Comparison of ENCODE assay signal across 7 mouse cellular contexts in genomic region chr1:14570562-14570981, GRCm38 (mm10).
DNase-seq lines count a peak whose midpoint lies in the region; ATAC-seq and TF ChIP-seq lines count a peak whose summit lies in the region.

No protein-coding gene starts in this region.

- 31% methylated on average over 5 of the region's 5 CpGs for WGBS in liver, postnatal 0 days (ENCODE audit: insufficient replicate concordance)
- WGBS in hindbrain, embryonic 13.5 days, result 37% methylated on average over 5 of the region's 5 CpGs
- WGBS in neural tube, embryonic 14.5 days, result 14% methylated on average over 5 of the region's 5 CpGs

- intact Hi-C loops in left cerebral cortex, postnatal 10 days (cut with DNase I), result no loop called here

- ATAC-seq in liver, postnatal 0 days, result no peak
- ATAC-seq in hindbrain, embryonic 13.5 days (ENCODE audit: low FRiP score), result peak; percentile 57
- ATAC-seq in neural tube, embryonic 14.5 days (ENCODE audit: low read depth), result peak; percentile 86

- H3K36me3 ChIP-seq in liver, postnatal 0 days (replicated peaks; ENCODE audit: insufficient read depth, low read length), result no peaks in the 10 kb centered on the region
- no peaks in the 10 kb centered on the region for H3K36me3 ChIP-seq in hindbrain, embryonic 13.5 days
- H3K36me3 ChIP-seq in neural tube, embryonic 14.5 days (ENCODE audit: control insufficient read depth, insufficient read depth, low read length), result no peaks in the 10 kb centered on the region

- no peak for TF ChIP-seq EP300 in liver, postnatal 0 days (IDR thresholded peaks at IDR 0.05; ENCODE audit: low read depth)

- H3K4me3 ChIP-seq in liver, postnatal 0 days (ENCODE audit: low read depth, low read length), result no peak overlapping the region
- no peak overlapping the region for H3K4me3 ChIP-seq in hindbrain, embryonic 13.5 days
- no peak overlapping the region for H3K4me3 ChIP-seq in neural tube, embryonic 14.5 days (ENCODE audit: low read depth, low read length)

- no peak overlapping the region for H3K27ac ChIP-seq in liver, postnatal 0 days (ENCODE audit: low read depth)
- H3K27ac ChIP-seq in hindbrain, embryonic 13.5 days, result no peak overlapping the region
- no peak overlapping the region for H3K27ac ChIP-seq in neural tube, embryonic 14.5 days (ENCODE audit: low read depth, low read length)

- no peaks in the 10 kb centered on the region for H3K27me3 ChIP-seq in liver, postnatal 0 days (ENCODE audit: insufficient read depth, low read length)
- H3K27me3 ChIP-seq in hindbrain, embryonic 13.5 days, result no peaks in the 10 kb centered on the region
- no peaks in the 10 kb centered on the region; the same call in 1 of the 2 replicates for H3K27me3 ChIP-seq in neural tube, embryonic 14.5 days (ENCODE audit: control insufficient read depth, insufficient read depth, low read length)

- H3K9me3 ChIP-seq in liver, postnatal 0 days (ENCODE audit: low read length), result no peaks in the 10 kb centered on the region
- H3K9me3 ChIP-seq in hindbrain, embryonic 13.5 days, result no peaks in the 10 kb centered on the region
- no peaks in the 10 kb centered on the region for H3K9me3 ChIP-seq in neural tube, embryonic 14.5 days (ENCODE audit: control insufficient read depth, low read length)

- peak; percentile 40 for TF ChIP-seq CTCF in liver, postnatal 0 days (IDR thresholded peaks at IDR 0.05; ENCODE audit: low read depth)

- no peaks in the 10 kb centered on the region for H3K4me1 ChIP-seq in liver, postnatal 0 days (ENCODE audit: insufficient read depth)
- no peaks in the 10 kb centered on the region for H3K4me1 ChIP-seq in hindbrain, embryonic 13.5 days (replicated peaks)
- 0 out of 2 replicates have a peak, but pooled peaks cover 3% of the 10 kb centered on the region for H3K4me1 ChIP-seq in neural tube, embryonic 14.5 days (ENCODE audit: control insufficient read depth, insufficient read depth, low read length)

- H3K9ac ChIP-seq in liver, postnatal 0 days (replicated peaks), result no peak overlapping the region
- H3K9ac ChIP-seq in hindbrain, embryonic 13.5 days, result no peak overlapping the region
- H3K9ac ChIP-seq in neural tube, embryonic 14.5 days (replicated peaks; ENCODE audit: low read depth, low read length), result no peak overlapping the region

- no peak overlapping the region for H3K4me2 ChIP-seq in liver, postnatal 0 days (ENCODE audit: low read depth, low read length)
- H3K4me2 ChIP-seq in hindbrain, embryonic 13.5 days, result no peak overlapping the region
- H3K4me2 ChIP-seq in neural tube, embryonic 14.5 days (ENCODE audit: low read depth, low read length), result no peak overlapping the region

- no peak for DNase-seq in liver, postnatal 0 days
- no peak for DNase-seq in liver
- DNase-seq in ZHBTc4 (ENCODE audit: low read depth, low spot score), result peak; percentile 54
- DNase-seq in left cerebral cortex, postnatal 10 days (ENCODE audit: extremely low spot score in 1 of 2, low spot score in 2 of 2), result no peak
- DNase-seq in testis, postnatal 10 days (ENCODE audit: low spot score), result no peak
